Mouse (Mus musculus) heart, embryonic 15.5 days (tissue): ENCODE measurements at regions not wholly inside any gene's neighbourhood (a gene's known extent, or its start where the extent isn't known, plus 50 kb on each side); places are given as distances from the start of the nearest gene placed in this dataset.

Source experiments
- ATAC-seq: fragments of 200-750 bp; cut with Nextera tagmentation; replicated peaks from 2 replicates; pipeline ENCODE4 v1.8.0; 2017; ENCODE audit warnings: low read depth, moderate TSS enrichment; ENCODE audit not compliant: insufficient number of reproducible peaks, insufficient read depth, low FRiP score
- H3K27ac ChIP-seq: fragments of 300-500 bp; sonication (generic); 2 replicates; pipeline ENCODE4 v1.5.1; 2015; ENCODE audit warnings: mild to moderate bottlenecking, inconsistent platforms
- H3K27me3 ChIP-seq: fragments of 300-500 bp; sonication (generic); 2 replicates; pipeline ENCODE4 v1.6.1; 2015; ENCODE audit warnings: inconsistent platforms
- H3K36me3 ChIP-seq: fragments of 300-500 bp; sonication (generic); 2 replicates; pipeline ENCODE4 v1.6.1; 2015; ENCODE audit warnings: mild to moderate bottlenecking, inconsistent platforms
- H3K4me1 ChIP-seq: fragments of 300-500 bp; sonication (generic); replicated peaks from 2 replicates; pipeline ENCODE4 v1.6.1; 2015; ENCODE audit warnings: inconsistent platforms
- H3K4me2 ChIP-seq: fragments of 300-500 bp; sonication (generic); 2 replicates; pipeline ENCODE4 v1.6.1; 2015; ENCODE audit warnings: inconsistent platforms, mild to moderate bottlenecking, moderate library complexity
- H3K4me3 ChIP-seq: fragments of 300-500 bp; sonication (generic); 2 replicates; pipeline ENCODE4 v1.5.1; 2015; ENCODE audit warnings: mild to moderate bottlenecking, inconsistent platforms
- H3K9ac ChIP-seq: fragments of 300-500 bp; sonication (generic); 2 replicates; pipeline ENCODE4 v1.6.1; 2015; ENCODE audit warnings: mild to moderate bottlenecking, inconsistent platforms
- H3K9me3 ChIP-seq: fragments of 300-500 bp; sonication (generic); replicated peaks from 2 replicates; pipeline ENCODE4 v1.6.1; 2016; ENCODE audit warnings: inconsistent platforms
- whole genome bisulfite sequencing: fragments of 180-500 bp; shearing (Covaris S2); methylation state at CpG from one replicate; pipeline ENCODE4 v1.1.7; 2015; ENCODE audit warnings: mixed read lengths; 5-methylcytosine and 5-hydroxymethylcytosine counted together

DNA sequence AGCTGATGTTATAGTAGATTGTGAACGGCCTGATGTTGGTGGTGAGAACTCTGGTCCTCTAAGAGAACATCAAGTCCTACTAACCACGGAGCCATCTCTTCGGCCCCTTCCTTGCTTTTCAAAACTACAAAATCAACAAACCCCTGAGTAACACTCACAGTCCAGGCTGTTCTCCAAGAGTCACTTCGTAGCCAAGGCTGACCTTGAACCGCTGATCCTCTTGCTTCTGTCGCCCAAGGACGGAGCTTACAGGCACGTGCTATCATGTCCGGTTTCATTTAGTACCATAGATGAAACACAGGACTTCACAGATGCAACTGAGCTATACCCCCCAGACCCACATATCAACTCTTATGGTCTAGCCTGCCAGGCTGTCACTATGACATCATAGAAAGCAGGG lies 279.4 kb downstream of the Hlx start:
- WGBS, result 91% methylated on average over 9 of the region's 9 CpGs
- Histone ChIP-seq H3K27ac (no peak overlapping the region), H3K27me3 (0 out of 2 replicates have a peak, but pooled peaks cover 2% of the 10 kb centered on the region), H3K4me2 (no peak overlapping the region), H3K4me1 (no peaks in the 10 kb centered on the region), H3K9me3 (no peaks in the 10 kb centered on the region), H3K4me3 (no peak overlapping the region), H3K9ac (no peak overlapping the region), H3K36me3 (no peaks in the 10 kb centered on the region)
- no peak for ATAC-seq

GRCm38 (mm10) chr1:184451686-184452085 lies 280.7 kb downstream of the Hlx start:
- H3K4me3 ChIP-seq, result no peak overlapping the region

DNA sequence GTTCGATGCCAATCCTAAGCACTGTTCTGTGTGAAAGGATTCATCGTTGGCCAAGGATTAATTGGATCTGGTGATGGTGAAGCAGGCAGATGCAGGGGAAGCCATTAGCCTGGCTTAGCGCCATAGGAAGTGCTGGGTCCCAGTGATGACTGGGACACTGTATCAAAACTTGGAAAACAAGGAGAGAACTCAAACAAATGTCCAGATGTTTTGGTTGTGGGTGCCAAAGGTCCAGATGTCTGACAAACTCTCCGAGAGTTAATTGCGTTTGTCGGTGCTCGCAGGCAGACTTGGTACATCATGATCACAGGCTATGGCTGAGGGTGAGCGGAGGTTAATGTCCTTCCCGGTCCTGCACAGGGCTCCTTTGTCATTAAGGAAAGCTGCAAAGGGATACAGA lies 283.4 kb downstream of the Hlx start:
- no peak for ATAC-seq
- 71% methylated on average over 9 of the region's 9 CpGs for WGBS

More at GRCm38 (mm10) chr1:184451686-184452085, 280.7 kb downstream of the Hlx start:
- no peaks in the 10 kb centered on the region for H3K9me3 ChIP-seq
- no peaks in the 10 kb centered on the region for H3K36me3 ChIP-seq
- no peak for ATAC-seq
- 0 out of 2 replicates have a peak, but pooled peaks cover 2% of the 10 kb centered on the region for H3K4me1 ChIP-seq
- 71% methylated on average over 2 of the region's 2 CpGs for WGBS
- no peak overlapping the region for H3K27ac ChIP-seq
- no peak overlapping the region for H3K9ac ChIP-seq
- 0 out of 2 replicates have a peak, but pooled peaks cover 2% of the 10 kb centered on the region for H3K27me3 ChIP-seq
- no peak overlapping the region for H3K4me2 ChIP-seq

GRCm38 (mm10) chr1:184447911-184448310 lies 284.5 kb downstream of the Hlx start:
- Histone ChIP-seq H3K27ac (no peak overlapping the region), H3K4me1 (0 out of 2 replicates have a peak, but pooled peaks cover 2% of the 10 kb centered on the region), H3K27me3 (0 out of 2 replicates have a peak, but pooled peaks cover 2% of the 10 kb centered on the region), H3K4me3 (no peak overlapping the region), H3K36me3 (no peaks in the 10 kb centered on the region), H3K4me2 (no peak overlapping the region), H3K9me3 (no peaks in the 10 kb centered on the region), H3K9ac (no peak overlapping the region)
- no peak for ATAC-seq
- WGBS, result 50% methylated on average over 7 of the region's 7 CpGs

More for the DNA sequence above, 283.4 kb downstream of the Hlx start:
- H3K4me1 ChIP-seq, result 0 out of 2 replicates have a peak, but pooled peaks cover 2% of the 10 kb centered on the region
- H3K27ac ChIP-seq, result no peak overlapping the region
- H3K4me3 ChIP-seq, result no peak overlapping the region
- H3K36me3 ChIP-seq, result no peaks in the 10 kb centered on the region
- no peak overlapping the region for H3K4me2 ChIP-seq
- H3K27me3 ChIP-seq, result 0 out of 2 replicates have a peak, but pooled peaks cover 2% of the 10 kb centered on the region
- no peaks in the 10 kb centered on the region for H3K9me3 ChIP-seq
- H3K9ac ChIP-seq, result no peak overlapping the region

GRCm38 (mm10) chr1:184447161-184447667 lies 285.2 kb downstream of the Hlx start:
- no peaks in the 10 kb centered on the region for H3K36me3 ChIP-seq
- H3K9ac ChIP-seq, result no peak overlapping the region
- no peak overlapping the region for H3K4me2 ChIP-seq
- H3K9me3 ChIP-seq, result no peaks in the 10 kb centered on the region
- H3K27ac ChIP-seq, result peak overlapping the region; percentile 60; the same call in 1 of the 2 replicates
- 52% methylated on average over 5 of the region's 5 CpGs for WGBS
- H3K4me3 ChIP-seq, result no peak overlapping the region
- ATAC-seq, result no peak
- H3K27me3 ChIP-seq, result peaks cover 2% of the 10 kb centered on the region; the same call in 1 of the 2 replicates
- H3K4me1 ChIP-seq, result peaks cover 5% of the 10 kb centered on the region; the same call in 1 of the 2 replicates

DNA sequence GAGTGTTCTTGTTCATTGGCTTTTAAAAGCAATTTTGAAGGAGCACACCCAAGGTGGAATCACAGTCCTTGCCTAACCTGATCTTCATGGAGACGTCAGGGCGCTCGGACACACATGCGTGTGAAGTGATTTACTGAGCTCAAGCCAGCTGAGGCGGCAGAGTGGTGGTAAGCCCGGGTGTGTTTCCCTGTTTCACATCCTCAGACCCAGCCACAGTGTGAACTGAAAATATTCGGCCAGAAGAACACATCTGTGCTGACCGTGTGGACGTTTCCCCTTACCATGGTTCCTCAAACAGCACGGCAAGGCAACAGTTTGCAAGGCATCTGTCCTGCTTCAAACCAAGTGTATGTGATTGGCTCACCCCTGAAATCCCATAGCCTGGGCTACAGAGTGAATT lies 288.2 kb downstream of the Hlx start:
- H3K27me3 ChIP-seq, result no peaks in the 10 kb centered on the region; the same call in 1 of the 2 replicates
- no peak overlapping the region for H3K9ac ChIP-seq
- H3K4me1 ChIP-seq, result peaks cover 5% of the 10 kb centered on the region; the same call in 1 of the 2 replicates
- H3K36me3 ChIP-seq, result no peaks in the 10 kb centered on the region
- ATAC-seq, result no peak
- H3K4me2 ChIP-seq, result no peak overlapping the region
- H3K4me3 ChIP-seq, result no peak overlapping the region
- no peak overlapping the region for H3K27ac ChIP-seq
- H3K9me3 ChIP-seq, result no peaks in the 10 kb centered on the region
- 83% methylated on average over 10 of the region's 10 CpGs for WGBS

DNA sequence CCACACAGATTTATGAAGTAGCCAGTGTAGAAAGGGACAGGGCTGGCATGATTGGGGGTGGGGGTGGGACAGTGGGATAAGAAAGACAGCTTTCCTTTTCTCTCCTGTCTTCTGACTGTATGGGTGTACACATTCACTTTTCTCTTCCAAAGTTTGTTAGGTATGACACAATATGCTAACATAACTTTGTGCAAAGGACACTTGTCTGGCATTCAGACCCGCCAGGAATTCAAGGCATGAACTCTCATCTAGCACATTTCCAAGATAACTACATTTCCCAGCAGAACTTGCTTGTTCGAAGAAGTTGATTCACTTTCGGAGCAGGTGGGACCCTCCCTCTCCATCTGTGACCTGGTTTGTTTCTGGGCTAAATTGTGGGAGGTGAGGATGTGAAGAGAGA lies 289.7 kb downstream of the Hlx start:
- Histone ChIP-seq H3K4me1 (peaks cover 5% of the 10 kb centered on the region; the same call in 1 of the 2 replicates), H3K27me3 (no peaks in the 10 kb centered on the region; the same call in 1 of the 2 replicates), H3K4me2 (no peak overlapping the region), H3K27ac (no peak overlapping the region), H3K9me3 (no peaks in the 10 kb centered on the region), H3K36me3 (no peaks in the 10 kb centered on the region), H3K9ac (no peak overlapping the region), H3K4me3 (no peak overlapping the region)
- no peak for ATAC-seq
- 31% methylated on average over 3 of the region's 3 CpGs for WGBS

DNA sequence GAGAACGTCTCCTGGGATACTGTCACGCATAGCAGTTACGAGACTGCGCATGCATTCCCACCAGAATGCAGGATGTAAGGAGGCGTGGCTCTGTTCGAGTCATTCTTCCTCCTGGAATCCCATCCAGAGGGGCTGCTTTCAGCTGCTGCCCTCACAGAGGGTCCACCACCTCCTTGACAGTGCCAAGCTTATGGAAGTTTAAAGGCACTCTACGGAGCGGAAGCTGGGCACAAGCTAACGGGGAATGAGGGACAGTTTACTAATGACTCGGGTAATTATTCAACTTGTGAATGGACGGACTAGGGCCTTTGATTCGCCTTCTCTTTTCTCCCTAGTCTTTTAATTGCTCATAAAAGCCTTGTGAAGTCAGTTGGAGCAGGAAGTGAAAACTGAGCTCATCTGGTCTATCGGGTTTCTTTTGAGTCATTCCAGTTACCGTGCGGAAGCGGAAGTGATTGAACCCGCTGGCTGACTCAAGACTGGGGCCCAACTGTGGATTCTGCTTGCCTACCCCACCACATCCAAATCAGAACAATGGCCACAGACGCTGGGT lies 291.3 kb downstream of the Hlx start:
- H3K9ac ChIP-seq, result no peak overlapping the region
- peak overlapping the region; percentile 17; the same call in 1 of the 2 replicates for H3K4me3 ChIP-seq
- 52% methylated on average over 18 of the region's 18 CpGs for WGBS

DNA sequence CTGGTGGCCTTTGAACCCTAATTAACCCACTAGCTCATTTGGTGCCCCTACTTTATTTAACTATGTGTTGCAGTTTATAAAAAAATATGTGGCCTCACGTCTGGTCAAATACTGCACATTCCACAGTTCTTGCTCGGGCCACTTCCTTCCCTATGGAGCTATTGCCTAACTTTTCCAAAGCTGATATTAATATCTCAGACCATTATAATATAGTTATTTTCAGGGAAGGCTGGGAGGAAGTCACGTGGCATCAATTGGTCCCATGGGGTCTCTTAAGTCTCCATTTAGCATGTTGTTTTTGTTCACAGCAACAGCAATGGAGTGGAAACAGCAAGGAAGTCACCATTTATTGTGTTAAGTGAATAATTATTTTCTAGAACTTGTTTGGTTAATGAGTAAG lies 292.9 kb downstream of the Hlx start:
- H3K27me3 ChIP-seq, result no peaks in the 10 kb centered on the region; the same call in 1 of the 2 replicates
- H3K4me1 ChIP-seq, result peaks cover 3% of the 10 kb centered on the region; the same call in 1 of the 2 replicates
- H3K4me3 ChIP-seq, result no peak overlapping the region
- WGBS, result 46% methylated on average over 3 of the region's 3 CpGs
- no peak for ATAC-seq
- no peak overlapping the region for H3K27ac ChIP-seq
- no peaks in the 10 kb centered on the region for H3K36me3 ChIP-seq
- no peak overlapping the region for H3K9ac ChIP-seq
- no peak overlapping the region for H3K4me2 ChIP-seq
- H3K9me3 ChIP-seq, result no peaks in the 10 kb centered on the region

More for the DNA sequence above, 291.3 kb downstream of the Hlx start:
- Histone ChIP-seq H3K36me3 (no peaks in the 10 kb centered on the region), H3K4me2 (peak overlapping the region; percentile 44), H3K9me3 (no peaks in the 10 kb centered on the region), H3K27ac (peak overlapping the region; percentile 32; the same call in 1 of the 2 replicates), H3K27me3 (no peaks in the 10 kb centered on the region; the same call in 1 of the 2 replicates), H3K4me1 (peaks cover 3% of the 10 kb centered on the region; the same call in 1 of the 2 replicates)
- ATAC-seq, result no peak

DNA sequence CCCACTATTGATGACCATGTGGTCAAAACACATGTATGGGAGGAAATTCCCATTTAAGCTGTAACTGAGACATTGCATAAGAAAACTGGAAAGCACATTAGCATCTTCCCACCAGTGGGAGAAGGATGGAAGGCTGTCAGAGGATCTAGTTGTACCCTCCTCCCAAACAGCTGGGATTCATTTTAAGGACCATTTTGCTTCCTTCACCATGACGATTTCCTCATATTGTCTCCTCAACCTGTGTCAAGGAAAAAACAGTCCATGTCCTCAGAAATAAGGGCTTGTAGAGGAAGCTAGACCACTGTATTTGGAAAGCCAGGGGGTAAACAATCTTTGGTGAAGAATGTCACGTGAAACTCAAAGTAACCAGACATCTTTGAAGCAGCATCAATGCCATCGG lies 296.0 kb downstream of the Hlx start:
- Histone ChIP-seq H3K4me3 (no peak overlapping the region), H3K9ac (no peak overlapping the region), H3K4me1 (no peaks in the 10 kb centered on the region), H3K36me3 (no peaks in the 10 kb centered on the region), H3K27ac (no peak overlapping the region), H3K4me2 (no peak overlapping the region), H3K9me3 (no peaks in the 10 kb centered on the region), H3K27me3 (no peaks in the 10 kb centered on the region)
- no peak for ATAC-seq
- 75% methylated on average over 3 of the region's 3 CpGs for WGBS

DNA sequence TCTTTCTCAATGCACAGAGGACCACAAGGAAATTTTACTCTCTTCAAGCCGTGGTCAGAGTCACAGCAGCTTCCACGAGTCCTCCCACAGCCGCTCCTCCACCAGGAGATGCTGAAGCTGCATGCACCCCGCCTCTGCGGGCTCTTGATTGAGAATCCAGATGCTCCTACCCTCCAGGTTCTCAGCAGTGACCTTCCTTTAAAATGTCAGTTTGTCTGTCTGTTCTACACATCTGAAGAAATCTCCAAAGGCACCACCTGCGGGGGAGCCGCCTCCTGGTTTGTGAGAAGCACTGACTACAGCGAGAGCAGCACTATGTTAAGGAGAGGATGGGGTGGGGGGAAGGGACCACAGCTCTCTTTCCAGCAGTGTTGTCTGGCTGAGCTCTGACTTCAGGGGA lies 303.8 kb downstream of the Hlx start:
- Histone ChIP-seq H3K27ac (no peak overlapping the region), H3K36me3 (no peaks in the 10 kb centered on the region), H3K9ac (no peak overlapping the region), H3K27me3 (no peaks in the 10 kb centered on the region), H3K4me1 (no peaks in the 10 kb centered on the region), H3K4me2 (no peak overlapping the region), H3K9me3 (no peaks in the 10 kb centered on the region), H3K4me3 (no peak overlapping the region)
- WGBS, result 42% methylated on average over 8 of the region's 8 CpGs
- ATAC-seq, result no peak

- H3K4me2 ChIP-seq, result no peak overlapping the region
- no peak overlapping the region for H3K9ac ChIP-seq
- 71% methylated on average over 3 of the region's 3 CpGs for WGBS
- no peaks in the 10 kb centered on the region for H3K36me3 ChIP-seq
- no peak overlapping the region for H3K4me3 ChIP-seq
- no peak overlapping the region for H3K27ac ChIP-seq
- no peak for ATAC-seq
- H3K27me3 ChIP-seq, result no peaks in the 10 kb centered on the region
- H3K4me1 ChIP-seq, result no peaks in the 10 kb centered on the region
- H3K9me3 ChIP-seq, result no peaks in the 10 kb centered on the region
Measured at GRCm38 (mm10) chr1:184428035-184428434, 304.4 kb downstream of the Hlx start.
